Mouse (Mus musculus) spleen, postnatal 0 days (tissue): ENCODE results near the gene Hunk. TPM values are rescaled to one million over a fixed set of nuclear protein-coding genes. Genes with fewer than 3 reads are reported as not detected.

Experiments used
- polyA plus RNA-seq: library from polyadenylated mRNA; unstranded; fragments of >200 nt; fragmentation: Nextera tagmentation; extraction: Ambion mirVana; gene quantifications from 2 replicates; pipeline ENCODE4 v1.2.1, GENCODE M21; 2015

The Hunk gene
- polyA plus RNA-seq: 0.79 and 1.4 TPM in 2 replicates

DNA sequence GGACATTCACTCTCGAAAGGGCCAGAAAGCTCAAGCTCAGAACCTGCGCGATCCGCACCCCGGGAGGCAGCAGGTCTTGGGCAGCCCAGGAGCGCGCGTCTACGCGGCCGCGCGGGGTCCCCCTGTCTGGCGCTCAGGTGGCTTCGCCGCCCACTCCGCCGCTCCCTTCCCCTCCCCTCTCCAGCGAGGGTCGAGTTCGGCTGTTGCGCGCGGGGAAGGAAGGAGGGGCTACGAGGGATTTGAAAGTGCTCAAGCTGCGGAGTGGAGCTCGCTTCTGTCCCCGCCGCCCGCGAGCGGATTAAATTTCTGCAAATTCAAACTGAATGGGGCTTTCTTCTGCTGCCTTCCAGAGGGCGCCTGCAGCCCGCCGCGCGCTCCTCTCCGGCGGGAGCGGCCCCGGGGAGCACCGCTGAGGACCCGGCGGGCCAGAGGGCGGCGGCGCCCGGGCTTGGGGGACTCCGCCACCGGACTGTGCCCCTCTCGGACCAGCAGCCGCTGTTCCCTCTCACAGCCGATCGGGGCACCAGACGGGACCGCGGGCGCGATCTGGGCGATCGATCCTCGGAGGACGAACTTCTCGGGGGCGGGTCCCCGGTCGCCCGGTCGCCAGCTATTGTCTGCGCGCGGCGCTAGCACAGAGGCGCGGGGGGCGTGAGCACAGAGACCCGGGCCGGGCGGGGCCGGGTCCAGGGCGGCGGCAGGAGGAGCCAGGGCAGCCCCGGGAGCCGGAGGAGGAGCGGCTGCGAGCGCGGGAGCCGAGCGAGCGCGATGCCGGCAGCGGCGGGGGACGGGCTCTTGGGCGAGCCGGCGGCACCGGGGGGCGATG lies at the start of gene Hunk:
Gene Hunk (plus strand): TSS at position 326 of the 826 bp plus-strand sequence.

Other genes with a start within 250 kb of the Hunk start
- gene Tiam1, start 242.2 kb upstream of the Hunk start, polyA plus RNA-seq: 12.0 and 13.4 TPM in 2 replicates
- 1,766 and 1,907 TPM in 2 replicates for gene Sod1, start 165.3 kb upstream of the Hunk start, polyA plus RNA-seq
- 13.8 and 14.2 TPM in 2 replicates for gene Scaf4, start 101.5 kb upstream of the Hunk start, polyA plus RNA-seq